Mouse (Mus musculus): ENCODE data around the gene Usp47. TPM values are rescaled to one million over a fixed set of nuclear protein-coding genes. Genes with fewer than 3 reads are reported as not detected.

The Usp47 gene
- 63.8 TPM for polyA plus RNA-seq (2017; shearing (Covaris generic))

DNA sequence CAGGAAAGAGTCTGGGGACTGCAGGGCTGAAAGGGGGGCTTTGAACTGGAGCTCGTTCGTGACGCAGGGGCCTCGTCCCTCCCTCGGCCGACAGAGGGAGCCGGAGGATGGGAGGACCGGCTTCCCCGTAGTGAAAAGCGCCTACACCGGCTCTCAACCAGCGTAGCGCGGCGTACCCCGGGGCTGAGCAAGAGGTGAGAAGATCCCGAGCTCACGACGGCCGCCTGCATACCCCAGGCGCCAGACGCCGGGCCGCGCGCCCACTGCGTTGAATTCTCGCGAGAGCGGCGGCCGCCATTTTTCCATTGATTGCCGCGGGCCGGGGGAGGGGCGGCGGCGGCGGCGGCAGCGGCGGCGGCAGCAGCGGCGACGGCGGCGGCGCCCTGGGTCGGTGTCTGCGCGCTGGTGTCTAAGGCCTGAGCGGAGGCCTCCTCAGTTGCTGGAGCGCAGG is at the start of gene Usp47:
Gene Usp47 (plus strand): TSS at position 355 of the 451 bp plus-strand sequence.

GRCm38 (mm10) chr7:112158942-112159341 is 135.6 kb downstream of the Usp47 start, which contains the start of gene Dkk3:
Dkk3 (minus strand) TSS chr7:112159057.

Other genes starting within 250 kb of the Usp47 start
- not detected for gene Galnt18, start 243.5 kb upstream of the Usp47 start, polyA plus RNA-seq (2017; shearing (Covaris generic))
- gene Dkk3, start 135.6 kb downstream of the Usp47 start, polyA plus RNA-seq (2017; shearing (Covaris generic)) = 0.40 TPM
- gene Mical2, start 202.4 kb downstream of the Usp47 start, polyA plus RNA-seq (2017; shearing (Covaris generic)) = 6.7 TPM